Mouse (Mus musculus) yolk sac, embryonic 10.5 days (tissue): ENCODE results near the gene Prps1l3.

ENCODE experiments used
- DNase-seq: peaks from one replicate; pipeline ENCODE4 v3.0.0-alpha.2; 2017; ENCODE audit warnings: low spot score

Prps1l3 gene

GRCm38 (mm10) chr12:57243671-57244495, 13.7 kb downstream of the Prps1l3 start:
- DNase-seq, result no peak

GRCm38 (mm10) chr12:57258572-57258971, 28.4 kb downstream of the Prps1l3 start:
- DNase-seq, result no peak

- no peak for DNase-seq
Observed at GRCm38 (mm10) chr12:57275456-57275855, 45.2 kb downstream of the Prps1l3 start.

GRCm38 (mm10) chr12:57281155-57282114, 51.2 kb downstream of the Prps1l3 start:
- DNase-seq, result peak; percentile 6

GRCm38 (mm10) chr12:57285303-57286059, 55.3 kb downstream of the Prps1l3 start:
- no peak for DNase-seq
